Mouse (Mus musculus) liver, embryonic 14.5 days (tissue): ENCODE results near the gene Snapc4. TPM values are rescaled to one million over a fixed set of nuclear protein-coding genes. Genes with fewer than 3 reads are reported as not detected.

Source experiments
- ATAC-seq: fragments of 200-750 bp; cut with Nextera tagmentation; 2 replicates; pipeline ENCODE4 v1.8.0; 2017; ENCODE audit warnings: moderate number of reproducible peaks, mild to moderate bottlenecking, moderate library complexity; ENCODE audit not compliant: insufficient read depth
- DNase-seq, 3 experiments: peaks; one replicate each; pipeline ENCODE4 v3.0.0-alpha.2; 2012 to 2013; ENCODE audit warnings: low read depth in 3 of 3, low spot score in 3 of 3
- H3K27ac ChIP-seq: fragments of 300-500 bp; sonication (generic); 2 replicates; pipeline ENCODE4 v1.5.1; 2014; ENCODE audit warnings: moderate library complexity, mild to moderate bottlenecking, control low read depth, inconsistent platforms
- H3K27me3 ChIP-seq: fragments of 300-500 bp; sonication (generic); 2 replicates; pipeline ENCODE4 v1.6.1; 2014; ENCODE audit warnings: mild to moderate bottlenecking, low read length, moderate library complexity; ENCODE audit not compliant: control insufficient read depth, insufficient read depth
- H3K36me3 ChIP-seq: fragments of 300-500 bp; sonication (generic); replicated peaks from 2 replicates; pipeline ENCODE4 v1.6.1; 2014; ENCODE audit warnings: low read depth; ENCODE audit not compliant: control insufficient read depth, insufficient read depth
- H3K4me1 ChIP-seq, 2 experiments: fragments of 200-500 bp in 1 of 2; fragments of 300-500 bp in 1 of 2; sonication (generic) in 1 of 2; replicated peaks; 2 replicates each; pipeline ENCODE4 v1.6.1; 2012 to 2014; ENCODE audit warnings: antibody characterized with exemption in 1 of 2, inconsistent platforms in 1 of 2, low read length in 1 of 2; ENCODE audit not compliant: control insufficient read depth in 2 of 2, insufficient read depth in 2 of 2
- H3K4me2 ChIP-seq: fragments of 300-500 bp; sonication (generic); 2 replicates; pipeline ENCODE4 v1.6.1; 2014; ENCODE audit warnings: low read depth, mild to moderate bottlenecking, control low read depth, moderate library complexity
- H3K4me3 ChIP-seq, 2 experiments: fragments of 200-500 bp in 1 of 2; fragments of 300-500 bp in 1 of 2; sonication (generic) in 1 of 2; 2 replicates each; pipeline ENCODE4 v1.5.1; 2012 to 2014; ENCODE audit warnings: low read depth in 2 of 2, low read length in 2 of 2, mild to moderate bottlenecking in 2 of 2, control low read depth in 1 of 2, inconsistent platforms in 1 of 2, moderate library complexity in 1 of 2; ENCODE audit not compliant: insufficient read depth in 1 of 2
- H3K9ac ChIP-seq: fragments of 300-500 bp; sonication (generic); replicated peaks from 2 replicates; pipeline ENCODE4 v1.6.1; 2014; ENCODE audit warnings: mild to moderate bottlenecking, control low read depth, moderate library complexity
- H3K9me3 ChIP-seq: fragments of 300-500 bp; sonication (generic); 2 replicates; pipeline ENCODE4 v1.6.1; 2016; ENCODE audit warnings: low read length, mixed read lengths; ENCODE audit not compliant: control insufficient read depth
- CTCF ChIP-seq: IDR thresholded peaks from 2 replicates; pipeline ENCODE4 v1.5.1; 2016; ENCODE audit warnings: antibody characterized with exemption, low read depth, control low read depth
- EP300 ChIP-seq: IDR thresholded peaks from 2 replicates; pipeline ENCODE4 v1.6.1; 2016; ENCODE audit warnings: antibody characterized with exemption, low read depth
- whole genome bisulfite sequencing: fragments of 180-500 bp; shearing (Covaris S2); extraction: QIAGEN DNeasy Blood & Tissue Kit; methylation state at CpG from one replicate; pipeline ENCODE4 v1.1.7; 2014; ENCODE audit not compliant: insufficient replicate concordance; 5-methylcytosine and 5-hydroxymethylcytosine counted together
- polyA plus RNA-seq, 2 experiments: library from polyadenylated mRNA; depleted of rRNA in 1 of 2; stranded (reverse) in 1 of 2; unstranded in 1 of 2; fragments of >200 nt; fragmentation: Nextera tagmentation in 1 of 2; extraction: Ambion mirVana in 1 of 2; gene quantifications; 2 replicates each; pipeline versions ENCODE4 v1.2.1 to v1.2.3; 2012 to 2014

The Snapc4 gene
- polyA plus RNA-seq, 2 experiments, result 6.3 to 11.0 TPM

GRCm38 (mm10) chr2:26359983-26360382 is 20.5 kb downstream of the Snapc4 start:
- 32% methylated on average over 6 of the region's 6 CpGs for WGBS
- no peaks in the 10 kb centered on the region for H3K27me3 ChIP-seq
- H3K4me3 ChIP-seq, result peak overlapping the region in 1 of 2 experiments; percentile 17; a peak in 2 of 4 replicates
- no peaks in the 10 kb centered on the region for H3K4me1 ChIP-seq
- no peak for DNase-seq
- no peak overlapping the region for H3K9ac ChIP-seq
- H3K36me3 ChIP-seq, result no peaks in the 10 kb centered on the region; the same call in 1 of the 2 replicates
- no peak overlapping the region for H3K27ac ChIP-seq
- H3K4me2 ChIP-seq, result peak overlapping the region; percentile 1; the same call in 1 of the 2 replicates
- ATAC-seq, result no peak
- TF ChIP-seq CTCF (no peak), EP300 (no peak)
- no peaks in the 10 kb centered on the region for H3K9me3 ChIP-seq

- DNase-seq, result no peak
- H3K4me2 ChIP-seq, result no peak overlapping the region
- H3K27me3 ChIP-seq, result no peaks in the 10 kb centered on the region
Observed at GRCm38 (mm10) chr2:26358667-26359320, 21.7 kb downstream of the Snapc4 start.

GRCm38 (mm10) chr2:26357484-26357883 is 23.0 kb downstream of the Snapc4 start:
- ATAC-seq, result no peak
- H3K9ac ChIP-seq, result no peak overlapping the region
- 72% methylated on average over 15 of the region's 15 CpGs for WGBS
- H3K9me3 ChIP-seq, result no peaks in the 10 kb centered on the region
- H3K4me3 ChIP-seq, result no peak overlapping the region
- DNase-seq, result no peak
- H3K36me3 ChIP-seq, result no peaks in the 10 kb centered on the region
- no peak overlapping the region for H3K27ac ChIP-seq
- peak; percentile 44 for TF ChIP-seq CTCF
- no peak for TF ChIP-seq EP300
- no peak overlapping the region for H3K4me2 ChIP-seq
- H3K4me1 ChIP-seq, result peaks cover 3 to 4% of the 10 kb centered on the region in 2 experiments; a peak in 3 of 4 replicates
- no peaks in the 10 kb centered on the region for H3K27me3 ChIP-seq

More at GRCm38 (mm10) chr2:26358667-26359320, 21.7 kb downstream of the Snapc4 start:
- Histone ChIP-seq H3K4me1 (no peaks in the 10 kb centered on the region), H3K4me3 (no peak overlapping the region), H3K9ac (no peak overlapping the region), H3K9me3 (no peaks in the 10 kb centered on the region), H3K36me3 (no peaks in the 10 kb centered on the region), H3K27ac (no peak overlapping the region)
- TF ChIP-seq EP300 (no peak), CTCF (no peak)
- WGBS, result 65% methylated on average over 13 of the region's 13 CpGs
- ATAC-seq, result peak; percentile 8; the same call in 1 of the 2 replicates

GRCm38 (mm10) chr2:26356678-26357077 is 23.8 kb downstream of the Snapc4 start:
- Histone ChIP-seq H3K9ac (no peak overlapping the region), H3K4me2 (no peak overlapping the region), H3K27me3 (no peaks in the 10 kb centered on the region), H3K27ac (no peak overlapping the region), H3K9me3 (no peaks in the 10 kb centered on the region), H3K4me1 (peaks cover 3 to 4% of the 10 kb centered on the region in 2 experiments; a peak in 3 of 4 replicates), H3K36me3 (no peaks in the 10 kb centered on the region), H3K4me3 (no peak overlapping the region)
- 71% methylated on average over 7 of the region's 7 CpGs for whole genome bisulfite sequencing
- TF ChIP-seq EP300, result no peak
- no peak for TF ChIP-seq CTCF
- ATAC-seq (no peak), DNase-seq (no peak)

- no peak overlapping the region for H3K4me3 ChIP-seq
- 69% methylated on average over 4 of the region's 4 CpGs for WGBS
- no peak overlapping the region for H3K27ac ChIP-seq
- H3K36me3 ChIP-seq, result no peaks in the 10 kb centered on the region
- TF ChIP-seq CTCF (no peak), EP300 (no peak)
- DNase-seq (no peak), ATAC-seq (no peak)
- H3K4me2 ChIP-seq, result no peak overlapping the region
- H3K27me3 ChIP-seq, result no peaks in the 10 kb centered on the region
- peaks cover 4 to 6% of the 10 kb centered on the region in 2 experiments for H3K4me1 ChIP-seq
- H3K9me3 ChIP-seq, result no peaks in the 10 kb centered on the region
- H3K9ac ChIP-seq, result no peak overlapping the region
Observed at GRCm38 (mm10) chr2:26356231-26356630, 24.2 kb downstream of the Snapc4 start.
